Mouse (Mus musculus): Measurements from ENCODE around the gene B3galt4.
"Not testable (repeated sequence)": the region's sequence is repeated elsewhere in the genome, so short reads cannot be mapped to it uniquely, and the experiment has no call there.

B3galt4 gene

GRCm38 (mm10) chr17:33904835-33905234, 46.5 kb downstream of the B3galt4 start, which contains the start of gene Platr17:
Platr17 (plus strand) TSS chr17:33905135.
- DNase-seq (ENCODE audit: low spot score in 2 of 2): not testable (repeated sequence)

GRCm38 (mm10) chr17:33903911-33904651, 47.2 kb downstream of the B3galt4 start:
- not testable (repeated sequence) for DNase-seq (ENCODE audit: low spot score in 2 of 2)

- DNase-seq (ENCODE audit: low spot score in 2 of 2): no peak
These were observed 48.8 kb downstream of the B3galt4 start for GRCm38 (mm10) chr17:33902491-33902890.

DNA sequence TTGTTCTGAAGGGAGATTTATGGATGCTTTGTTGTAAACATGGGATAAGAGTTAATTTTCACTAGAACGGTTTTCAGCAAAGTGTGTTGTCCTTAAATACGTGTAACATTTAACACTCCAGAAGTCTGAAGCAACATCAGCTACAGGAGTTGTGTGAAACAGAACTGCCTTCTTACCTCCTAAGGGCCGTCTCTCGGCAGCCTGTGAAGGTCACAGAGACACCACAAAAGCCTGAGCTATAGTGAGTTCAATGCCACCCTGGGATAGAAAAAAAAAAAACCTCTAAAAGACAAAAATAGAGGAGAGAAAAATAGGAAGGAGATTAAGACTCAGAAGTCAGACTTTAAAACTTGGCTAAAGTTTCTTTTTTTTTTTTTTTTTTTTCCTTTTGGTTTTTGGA, 49.2 kb downstream of the B3galt4 start:
- DNase-seq (ENCODE audit: low spot score in 2 of 2): no peak

- no peak for DNase-seq (ENCODE audit: low spot score in 2 of 2)
These were observed 49.6 kb downstream of the B3galt4 start for GRCm38 (mm10) chr17:33901653-33902052.

- DNase-seq (ENCODE audit: low spot score in 2 of 2): no peak
These were observed 50.3 kb downstream of the B3galt4 start for GRCm38 (mm10) chr17:33900989-33901314.

DNA sequence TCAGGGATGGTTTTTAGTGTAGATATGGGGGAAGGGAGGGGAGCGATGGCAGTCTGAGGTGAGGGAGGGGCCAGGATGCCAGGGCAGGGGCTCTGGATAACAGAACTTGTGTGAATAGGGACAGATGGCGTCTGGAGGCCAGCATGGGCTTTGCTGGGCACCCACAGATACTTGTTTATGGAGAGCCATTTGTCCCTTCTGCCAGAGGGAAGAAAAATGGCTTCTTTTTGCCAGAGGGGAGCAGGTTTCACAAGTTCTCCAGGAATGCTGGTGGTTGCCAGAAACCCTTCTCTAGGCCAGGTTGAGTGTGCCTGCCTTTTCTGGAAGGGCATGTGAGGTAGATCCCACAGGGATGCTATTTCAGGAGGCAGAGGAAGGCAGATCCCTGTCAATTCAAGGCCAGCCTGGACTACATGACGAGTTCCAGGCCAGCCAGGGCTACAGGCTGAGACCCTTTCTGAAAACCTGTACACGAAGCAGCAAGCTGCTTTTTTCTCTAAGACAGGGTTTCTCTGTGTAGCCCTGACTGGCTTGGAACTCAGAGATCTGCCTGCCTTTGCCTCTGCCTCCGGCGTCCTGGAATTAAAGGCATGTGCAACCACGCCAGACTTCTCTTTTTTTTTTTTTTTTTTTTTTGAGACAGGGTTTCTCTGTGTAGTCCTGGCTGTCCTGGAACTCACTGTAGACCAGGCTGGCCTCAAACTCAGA, 50.9 kb downstream of the B3galt4 start:
- no peak for DNase-seq (ENCODE audit: low spot score in 2 of 2)

All from urinary bladder, postnatal 4 days (tissue).